Mouse (Mus musculus): ENCODE measurements around the gene Krt39. TPM values are rescaled to one million over a fixed set of nuclear protein-coding genes. Genes with fewer than 3 reads are reported as not detected.

Gene Krt39
- polyA plus RNA-seq, 1 experiment from 2014 or later: not detected

DNA sequence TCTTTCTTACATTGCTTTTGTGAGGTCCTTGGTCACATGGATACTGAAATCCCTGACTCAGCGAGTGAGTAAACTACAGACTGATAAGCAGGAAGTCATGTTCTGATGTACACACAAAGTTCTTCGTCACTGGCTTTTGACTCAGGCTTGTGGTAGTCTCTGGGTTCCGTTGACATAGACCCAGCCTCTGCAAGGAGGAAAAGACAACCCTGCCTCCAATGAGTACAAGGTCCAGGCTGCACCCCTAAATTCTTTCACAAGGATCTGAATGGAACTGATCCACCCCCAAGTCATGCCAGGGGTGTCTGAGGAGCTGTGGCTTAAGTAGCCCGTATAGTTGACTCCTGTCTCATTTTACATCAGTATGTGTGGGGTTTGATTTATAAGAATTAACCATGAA, 24.7 kb downstream of the Krt39 start:
- H3K27me3 ChIP-seq (ENCODE audit: low read depth, poor library complexity, severe bottlenecking): no peaks in the 10 kb centered on the region
- DNase-seq (ENCODE audit: low spot score): no peak
- 93% methylated on average over 4 of the region's 4 CpGs for WGBS
- H3K27ac ChIP-seq (replicated peaks): no peak overlapping the region
- no peaks in the 10 kb centered on the region for H3K36me3 ChIP-seq
- H3K4me3 ChIP-seq: no peak overlapping the region
- H3K4me1 ChIP-seq: 0 out of 2 replicates have a peak, but pooled peaks cover 3% of the 10 kb centered on the region
- no peaks in the 10 kb centered on the region for H3K9me3 ChIP-seq (replicated peaks)

GRCm38 (mm10) chr11:99494741-99495140, 26.4 kb downstream of the Krt39 start:
- Histone ChIP-seq H3K4me1 (0 out of 2 replicates have a peak, but pooled peaks cover 3% of the 10 kb centered on the region), H3K9me3 (replicated peaks) (no peaks in the 10 kb centered on the region), H3K27ac (replicated peaks) (no peak overlapping the region), H3K36me3 (no peaks in the 10 kb centered on the region), H3K27me3 (ENCODE audit: low read depth, poor library complexity, severe bottlenecking) (no peaks in the 10 kb centered on the region), H3K4me3 (no peak overlapping the region)
- 94% methylated on average over 4 of the region's 4 CpGs for whole genome bisulfite sequencing
- no peak for DNase-seq (ENCODE audit: low spot score)

DNA sequence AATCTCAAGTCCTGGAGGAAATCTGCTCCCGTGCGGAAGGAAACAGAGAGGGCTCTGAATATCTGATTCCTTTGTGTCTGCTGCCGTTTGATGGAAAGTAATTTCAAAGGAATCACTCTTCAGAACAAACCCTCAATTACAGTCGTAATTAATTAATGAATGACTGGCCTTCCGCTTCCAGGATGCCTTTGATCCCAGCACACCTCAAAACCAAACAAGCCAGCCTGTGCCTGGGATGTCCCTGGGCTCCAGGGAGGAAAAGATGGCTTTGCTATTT, 27.6 kb downstream of the Krt39 start:
- 71% methylated on average over 5 of the region's 5 CpGs for WGBS
- Histone ChIP-seq H3K27ac (replicated peaks) (no peak overlapping the region), H3K27me3 (ENCODE audit: low read depth, poor library complexity, severe bottlenecking) (no peaks in the 10 kb centered on the region), H3K4me1 (peaks cover 16% of the 10 kb centered on the region), H3K4me3 (no peak overlapping the region), H3K9me3 (replicated peaks) (no peaks in the 10 kb centered on the region), H3K36me3 (no peaks in the 10 kb centered on the region)
- no peak for DNase-seq (ENCODE audit: low spot score)

DNA sequence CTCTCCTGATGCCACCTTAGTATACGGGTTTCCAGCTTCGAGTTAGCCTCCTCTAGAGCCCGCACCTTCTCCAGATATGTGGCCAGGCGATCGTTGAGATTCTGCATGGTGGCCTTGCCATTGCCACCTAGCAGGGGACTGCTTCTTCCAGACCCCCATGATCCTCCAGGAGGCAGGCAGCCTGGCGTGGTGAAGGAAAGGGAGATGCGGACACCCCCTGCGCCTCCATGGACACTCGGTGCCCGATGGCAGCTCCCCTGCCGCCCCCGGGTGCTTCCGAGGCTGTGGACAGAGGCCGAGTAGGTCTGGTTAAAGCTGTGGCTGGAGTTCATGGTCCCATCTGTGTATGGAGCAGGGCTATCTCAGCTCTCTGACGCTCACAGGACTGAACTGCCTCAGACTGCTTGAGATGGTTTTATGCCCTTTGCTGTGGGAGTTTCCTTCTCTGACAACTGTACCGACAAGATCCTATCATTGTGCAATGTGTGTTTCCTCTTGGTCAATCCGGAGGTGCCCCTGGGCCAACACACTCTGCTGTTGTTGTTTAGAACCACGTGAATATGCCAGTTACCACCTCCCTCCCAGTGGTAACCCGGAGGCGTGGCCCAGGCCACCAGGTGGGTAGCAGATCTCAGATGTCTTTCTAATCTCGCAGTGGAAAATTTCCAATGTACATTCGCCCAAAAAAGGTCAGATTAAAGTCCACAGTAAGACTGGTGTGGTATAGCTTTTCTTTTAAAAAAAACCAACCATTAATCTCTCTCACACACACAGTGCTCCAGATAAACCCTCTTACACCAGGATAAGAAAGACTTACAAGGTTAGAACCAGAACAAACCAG, 28.2 kb downstream of the Krt39 start, which contains the start of gene Krt23:
Gene Krt23, minus strand, starts transcription at position 405 of the 841 bp plus-strand sequence.
- Histone ChIP-seq H3K9me3 (replicated peaks) (no peaks in the 10 kb centered on the region), H3K4me3 (no peak within 1 kb of the TSS), H3K4me1 (peaks cover 17% of the 10 kb centered on the region), H3K27ac (replicated peaks) (no peak within 1 kb of the TSS), H3K27me3 (ENCODE audit: low read depth, poor library complexity, severe bottlenecking) (no peaks in the 10 kb centered on the region), H3K36me3 (no peaks in the 10 kb centered on the region)
- WGBS: 90% methylated on average over 22 of the region's 22 CpGs
- DNase-seq (ENCODE audit: low spot score): no peak

GRCm38 (mm10) chr11:99491040-99491439, 30.1 kb downstream of the Krt39 start:
- 90% methylated on average over 8 of the region's 8 CpGs for WGBS

GRCm38 (mm10) chr11:99490624-99491023, 30.5 kb downstream of the Krt39 start:
- no peaks in the 10 kb centered on the region for H3K27me3 ChIP-seq (ENCODE audit: low read depth, poor library complexity, severe bottlenecking)
- peaks cover 17% of the 10 kb centered on the region for H3K4me1 ChIP-seq
- no peak overlapping the region for H3K27ac ChIP-seq (replicated peaks)
- DNase-seq (ENCODE audit: low spot score): no peak
- H3K36me3 ChIP-seq: no peaks in the 10 kb centered on the region
- WGBS: 79% methylated on average over 4 of the region's 4 CpGs
- H3K9me3 ChIP-seq (replicated peaks): no peaks in the 10 kb centered on the region
- no peak overlapping the region for H3K4me3 ChIP-seq

More at GRCm38 (mm10) chr11:99491040-99491439, 30.1 kb downstream of the Krt39 start:
- H3K27ac ChIP-seq (replicated peaks): no peak overlapping the region
- H3K36me3 ChIP-seq: no peaks in the 10 kb centered on the region
- H3K4me1 ChIP-seq: peaks cover 17% of the 10 kb centered on the region
- no peaks in the 10 kb centered on the region for H3K9me3 ChIP-seq (replicated peaks)
- H3K27me3 ChIP-seq (ENCODE audit: low read depth, poor library complexity, severe bottlenecking): no peaks in the 10 kb centered on the region
- no peak for DNase-seq (ENCODE audit: low spot score)
- no peak overlapping the region for H3K4me3 ChIP-seq

- Histone ChIP-seq H3K4me1 (peaks cover 17% of the 10 kb centered on the region), H3K36me3 (no peaks in the 10 kb centered on the region), H3K27ac (replicated peaks) (no peak overlapping the region), H3K4me3 (no peak overlapping the region), H3K27me3 (ENCODE audit: low read depth, poor library complexity, severe bottlenecking) (no peaks in the 10 kb centered on the region), H3K9me3 (replicated peaks) (no peaks in the 10 kb centered on the region)
- DNase-seq (ENCODE audit: low spot score): no peak
- 50% methylated on average over 3 of the region's 3 CpGs for WGBS
Measured at GRCm38 (mm10) chr11:99489233-99489632, 31.9 kb downstream of the Krt39 start.

DNA sequence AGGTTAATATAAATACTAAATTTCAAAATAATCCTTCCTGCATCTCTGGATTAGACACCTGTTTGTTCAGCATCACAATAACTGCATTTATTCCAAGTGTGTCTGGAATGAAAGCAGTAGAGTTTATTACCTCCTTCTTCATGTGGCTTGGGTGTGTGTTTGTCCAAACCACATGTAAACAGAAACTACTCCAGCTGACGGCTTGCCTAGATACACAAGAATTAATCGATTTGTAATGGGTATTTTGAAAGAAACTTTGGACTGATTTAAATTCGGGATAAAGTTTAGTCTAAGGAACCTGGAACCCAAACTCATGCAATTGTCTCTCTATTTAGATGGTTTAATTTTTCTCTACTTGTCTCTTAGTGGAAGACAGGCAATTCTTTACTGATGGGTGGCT, 46.2 kb downstream of the Krt39 start:
- Histone ChIP-seq H3K4me3 (no peak overlapping the region), H3K27me3 (ENCODE audit: low read depth, poor library complexity, severe bottlenecking) (no peaks in the 10 kb centered on the region), H3K36me3 (no peaks in the 10 kb centered on the region), H3K27ac (replicated peaks) (no peak overlapping the region), H3K9me3 (replicated peaks) (no peaks in the 10 kb centered on the region), H3K4me1 (no peaks in the 10 kb centered on the region)
- no peak for DNase-seq (ENCODE audit: low spot score)
- 79% methylated on average over 3 of the region's 3 CpGs for WGBS

DNA sequence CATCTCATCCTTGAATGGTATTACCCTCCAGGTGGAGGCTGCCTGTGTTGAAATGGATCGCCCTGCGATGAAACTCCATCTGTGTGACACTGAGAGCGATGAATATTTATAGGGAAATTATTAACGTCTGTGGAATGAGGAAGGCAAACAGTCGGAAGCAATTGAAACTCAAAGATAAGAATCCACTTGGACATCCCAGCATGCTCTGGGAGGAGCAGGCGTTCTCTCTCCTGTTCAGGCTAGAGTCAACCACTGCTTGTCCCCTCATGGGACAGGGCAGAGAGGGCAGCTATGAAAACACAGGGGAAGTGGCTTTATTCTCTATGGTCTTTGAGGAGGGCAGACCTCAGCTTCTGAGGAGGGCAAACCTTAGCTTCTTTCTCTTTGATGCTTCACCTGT, 47.7 kb downstream of the Krt39 start:
- no peaks in the 10 kb centered on the region for H3K4me1 ChIP-seq
- no peak overlapping the region for H3K27ac ChIP-seq (replicated peaks)
- H3K9me3 ChIP-seq (replicated peaks): no peaks in the 10 kb centered on the region
- no peak overlapping the region for H3K4me3 ChIP-seq
- no peak for DNase-seq (ENCODE audit: low spot score)
- no peaks in the 10 kb centered on the region for H3K36me3 ChIP-seq
- 84% methylated on average over 6 of the region's 6 CpGs for WGBS
- H3K27me3 ChIP-seq (ENCODE audit: low read depth, poor library complexity, severe bottlenecking): no peaks in the 10 kb centered on the region

DNA sequence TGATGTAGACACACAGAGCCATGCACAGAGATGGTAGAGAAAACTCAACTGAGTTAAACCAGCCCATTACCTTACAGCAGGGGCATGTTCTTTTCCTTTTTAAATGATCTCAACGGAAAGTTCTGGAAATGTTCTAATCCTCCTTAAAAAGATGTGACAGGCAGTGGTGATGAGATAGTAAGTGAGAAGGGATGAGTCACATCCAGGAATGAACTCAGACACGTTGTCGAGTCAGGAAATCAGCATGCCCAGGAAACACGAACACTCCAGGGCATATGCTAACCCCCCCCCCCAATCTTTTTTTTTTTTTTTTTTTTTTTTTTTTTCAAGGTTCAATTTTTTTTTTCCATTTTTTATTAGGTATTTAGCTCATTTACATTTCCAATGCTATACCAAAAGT, 48.7 kb downstream of the Krt39 start:
- WGBS: 87% methylated on average over 4 of the region's 4 CpGs
- no peaks in the 10 kb centered on the region for H3K9me3 ChIP-seq (replicated peaks)
- no peak overlapping the region for H3K27ac ChIP-seq (replicated peaks)
- no peak overlapping the region for H3K4me3 ChIP-seq
- no peaks in the 10 kb centered on the region for H3K27me3 ChIP-seq (ENCODE audit: low read depth, poor library complexity, severe bottlenecking)
- no peak for DNase-seq (ENCODE audit: low spot score)
- no peaks in the 10 kb centered on the region for H3K4me1 ChIP-seq
- H3K36me3 ChIP-seq: no peaks in the 10 kb centered on the region

- DNase-seq (ENCODE audit: low spot score): no peak
- H3K27me3 ChIP-seq (ENCODE audit: low read depth, poor library complexity, severe bottlenecking): no peaks in the 10 kb centered on the region
- WGBS: 91% methylated on average over 6 of the region's 6 CpGs
- H3K27ac ChIP-seq (replicated peaks): no peak overlapping the region
- no peaks in the 10 kb centered on the region for H3K36me3 ChIP-seq
- no peaks in the 10 kb centered on the region for H3K9me3 ChIP-seq (replicated peaks)
- no peaks in the 10 kb centered on the region for H3K4me1 ChIP-seq
- no peak overlapping the region for H3K4me3 ChIP-seq
Measured at GRCm38 (mm10) chr11:99471946-99472345, 49.2 kb downstream of the Krt39 start.

DNA sequence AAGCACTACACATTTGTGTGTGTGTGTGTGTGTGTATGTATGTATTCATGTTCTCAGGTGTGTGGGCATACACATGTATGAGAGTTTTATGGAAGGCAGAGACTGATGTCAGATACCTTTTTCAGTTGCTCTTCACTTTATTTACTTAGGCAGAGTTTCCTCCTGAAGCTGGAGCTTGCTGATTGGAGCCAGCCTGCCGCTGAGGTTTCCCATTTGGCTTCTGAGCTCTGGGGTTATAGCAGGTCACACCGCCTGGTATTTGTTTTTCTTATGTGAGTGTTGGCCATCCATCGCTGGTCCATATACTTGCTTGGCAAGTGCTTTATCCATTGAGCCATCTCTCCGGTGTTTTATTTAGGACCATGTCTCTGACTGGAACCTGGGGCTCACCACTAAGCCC, 51.9 kb downstream of the Krt39 start:
- Histone ChIP-seq H3K27me3 (ENCODE audit: low read depth, poor library complexity, severe bottlenecking) (no peaks in the 10 kb centered on the region), H3K4me1 (no peaks in the 10 kb centered on the region), H3K4me3 (no peak overlapping the region), H3K36me3 (no peaks in the 10 kb centered on the region), H3K27ac (replicated peaks) (no peak overlapping the region), H3K9me3 (replicated peaks) (no peaks in the 10 kb centered on the region)
- DNase-seq (ENCODE audit: low spot score): no peak
- WGBS: 88% methylated on average over 4 of the region's 4 CpGs

- H3K9me3 ChIP-seq (replicated peaks): no peaks in the 10 kb centered on the region
- no peak overlapping the region for H3K27ac ChIP-seq (replicated peaks)
- 89% methylated on average over 11 of the region's 11 CpGs for WGBS
- no peak overlapping the region for H3K4me3 ChIP-seq
- H3K27me3 ChIP-seq (ENCODE audit: low read depth, poor library complexity, severe bottlenecking): no peaks in the 10 kb centered on the region
- no peaks in the 10 kb centered on the region for H3K4me1 ChIP-seq
- H3K36me3 ChIP-seq: no peaks in the 10 kb centered on the region
- DNase-seq (ENCODE audit: low spot score): no peak
Measured at GRCm38 (mm10) chr11:99468566-99468965, 52.6 kb downstream of the Krt39 start.

All from midbrain, embryonic 10.5 days (tissue).